Mouse (Mus musculus) lung, postnatal 14 days (tissue): ENCODE data around the gene Aldh1a2.

ENCODE experiments used
- DNase-seq: peaks from one replicate; pipeline ENCODE4 v3.0.0; 2021

The Aldh1a2 gene

GRCm38 (mm10) chr9:71215248-71216035, at the start of gene Aldh1a2:
Gene Aldh1a2 (plus strand): TSS chr9:71215789.
- peak; percentile 70 for DNase-seq

- no peak for DNase-seq
These were observed 49.4 kb upstream of the Aldh1a2 start for GRCm38 (mm10) chr9:71166019-71166705.

- DNase-seq, result peak; percentile 42
These were observed 48.6 kb upstream of the Aldh1a2 start for GRCm38 (mm10) chr9:71166871-71167465.

- no peak for DNase-seq
These were observed 47.9 kb upstream of the Aldh1a2 start for GRCm38 (mm10) chr9:71167473-71168215.

- DNase-seq, result no peak
These were observed 47.1 kb upstream of the Aldh1a2 start, which contains the start of gene Aqp9 for GRCm38 (mm10) chr9:71168511-71168910. Gene Aqp9 (minus strand): TSS chr9:71168682.

GRCm38 (mm10) chr9:71173533-71173932, 42.1 kb upstream of the Aldh1a2 start:
- DNase-seq, result no peak

GRCm38 (mm10) chr9:71174316-71174975, 41.1 kb upstream of the Aldh1a2 start:
- DNase-seq, result no peak

- DNase-seq, result no peak
These were observed 39.9 kb upstream of the Aldh1a2 start for GRCm38 (mm10) chr9:71175686-71176085.

- no peak for DNase-seq
These were observed 36.2 kb upstream of the Aldh1a2 start for GRCm38 (mm10) chr9:71179276-71179896.

GRCm38 (mm10) chr9:71179964-71180700, 35.5 kb upstream of the Aldh1a2 start:
- no peak for DNase-seq

GRCm38 (mm10) chr9:71185285-71185684, 30.3 kb upstream of the Aldh1a2 start:
- no peak for DNase-seq

GRCm38 (mm10) chr9:71185823-71186222, 29.8 kb upstream of the Aldh1a2 start:
- DNase-seq, result no peak

- no peak for DNase-seq
These were observed 28.2 kb upstream of the Aldh1a2 start for GRCm38 (mm10) chr9:71187396-71187795.

- peak; percentile 71 for DNase-seq
These were observed 26.8 kb upstream of the Aldh1a2 start for GRCm38 (mm10) chr9:71188647-71189415.

GRCm38 (mm10) chr9:71198826-71199225, 16.8 kb upstream of the Aldh1a2 start:
- no peak for DNase-seq

GRCm38 (mm10) chr9:71202265-71202664, 13.3 kb upstream of the Aldh1a2 start:
- DNase-seq, result no peak

GRCm38 (mm10) chr9:71209299-71209698, 6.3 kb upstream of the Aldh1a2 start:
- no peak for DNase-seq

- peak; percentile 16 for DNase-seq
These were observed 4.7 kb upstream of the Aldh1a2 start for GRCm38 (mm10) chr9:71210870-71211269.

GRCm38 (mm10) chr9:71213636-71214035, 2.0 kb upstream of the Aldh1a2 start:
- no peak for DNase-seq
